Mouse (Mus musculus) ovary, adult 18-20 months (tissue): ENCODE results near the gene Sstr4.

Experiments used
- DNase-seq: peaks from one replicate; pipeline ENCODE4 v3.0.0; 2022; ENCODE audit warnings: low spot score, mixed read lengths

Gene Sstr4

GRCm38 (mm10) chr2:148395131-148396051 is at the start of gene Sstr4:
Gene Sstr4, plus strand, starts transcription at chr2:148395344.
- DNase-seq = no peak

- DNase-seq = no peak
These were observed 49.8 kb upstream of the Sstr4 start for GRCm38 (mm10) chr2:148345373-148345772.

- DNase-seq = no peak
These were observed 48.2 kb upstream of the Sstr4 start for GRCm38 (mm10) chr2:148346976-148347375.

- no peak for DNase-seq
These were observed 45.4 kb upstream of the Sstr4 start for GRCm38 (mm10) chr2:148349509-148350307.

GRCm38 (mm10) chr2:148350460-148350859 is 44.7 kb upstream of the Sstr4 start:
- no peak for DNase-seq

GRCm38 (mm10) chr2:148352655-148353054 is 42.5 kb upstream of the Sstr4 start:
- no peak for DNase-seq

- no peak for DNase-seq
These were observed 38.0 kb upstream of the Sstr4 start for GRCm38 (mm10) chr2:148357145-148357544.

GRCm38 (mm10) chr2:148364536-148364935 is 30.6 kb upstream of the Sstr4 start:
- no peak for DNase-seq

GRCm38 (mm10) chr2:148365227-148365626 is 29.9 kb upstream of the Sstr4 start:
- no peak for DNase-seq

- no peak for DNase-seq
These were observed 23.2 kb upstream of the Sstr4 start for GRCm38 (mm10) chr2:148371743-148372630.

GRCm38 (mm10) chr2:148373602-148374071 is 21.5 kb upstream of the Sstr4 start:
- DNase-seq = no peak

GRCm38 (mm10) chr2:148375326-148376150 is 19.6 kb upstream of the Sstr4 start:
- DNase-seq = no peak

- DNase-seq = no peak
These were observed 16.3 kb upstream of the Sstr4 start for GRCm38 (mm10) chr2:148378817-148379342.

GRCm38 (mm10) chr2:148379899-148380413 is 15.2 kb upstream of the Sstr4 start:
- no peak for DNase-seq

- DNase-seq = no peak
These were observed 14.1 kb upstream of the Sstr4 start for GRCm38 (mm10) chr2:148381076-148381475.

GRCm38 (mm10) chr2:148386476-148386875 is 8.7 kb upstream of the Sstr4 start:
- no peak for DNase-seq

GRCm38 (mm10) chr2:148386927-148387326 is 8.2 kb upstream of the Sstr4 start:
- no peak for DNase-seq

GRCm38 (mm10) chr2:148387652-148388581 is 7.2 kb upstream of the Sstr4 start:
- DNase-seq = no peak

- DNase-seq = no peak
These were observed 2.0 kb upstream of the Sstr4 start for GRCm38 (mm10) chr2:148393149-148393548.
